Mouse (Mus musculus) intestine, postnatal 0 days (tissue): ENCODE results near the gene Strn. TPM values are rescaled to one million over a fixed set of nuclear protein-coding genes. Genes with fewer than 3 reads are reported as not detected.
A peak's percentile ranks its signal among the peaks of the same experiment; 100 is the strongest.

ENCODE experiments used
- ATAC-seq: fragments of 200-750 bp; cut with Nextera tagmentation; 2 replicates; pipeline ENCODE4 v1.8.0; 2017; ENCODE audit warnings: mild to moderate bottlenecking, moderate TSS enrichment, moderate library complexity
- H3K27ac ChIP-seq: fragments of 300-500 bp; sonication (generic); 2 replicates; pipeline ENCODE4 v1.5.1; 2014; ENCODE audit warnings: mild to moderate bottlenecking, low read depth, low read length, moderate library complexity
- H3K27me3 ChIP-seq: fragments of 300-500 bp; sonication (generic); replicated peaks from 2 replicates; pipeline ENCODE4 v1.6.1; 2014; ENCODE audit warnings: low read length, mixed read lengths; ENCODE audit not compliant: control insufficient read depth, insufficient read depth
- H3K36me3 ChIP-seq: fragments of 300-500 bp; sonication (generic); 2 replicates; pipeline ENCODE4 v1.6.1; 2014; ENCODE audit warnings: mild to moderate bottlenecking, moderate library complexity; ENCODE audit not compliant: control insufficient read depth, insufficient read depth
- H3K4me1 ChIP-seq: fragments of 300-500 bp; sonication (generic); replicated peaks from 2 replicates; pipeline ENCODE4 v1.6.1; 2014; ENCODE audit warnings: antibody characterized with exemption, low read length, mixed read lengths; ENCODE audit not compliant: control insufficient read depth, insufficient read depth
- H3K4me2 ChIP-seq: fragments of 300-500 bp; sonication (generic); replicated peaks from 2 replicates; pipeline ENCODE4 v1.6.1; 2014; ENCODE audit warnings: low read depth, mild to moderate bottlenecking, moderate library complexity
- H3K4me3 ChIP-seq: fragments of 300-500 bp; sonication (generic); 2 replicates; pipeline ENCODE4 v1.5.1; 2014; ENCODE audit warnings: low read depth, low read length
- H3K9ac ChIP-seq: fragments of 300-500 bp; sonication (generic); 2 replicates; pipeline ENCODE4 v1.6.1; 2014; ENCODE audit warnings: mild to moderate bottlenecking, low read depth, low read length
- H3K9me3 ChIP-seq: fragments of 300-500 bp; sonication (generic); 2 replicates; pipeline ENCODE4 v1.6.1; 2016; ENCODE audit warnings: mixed run types; ENCODE audit not compliant: control insufficient read depth
- CTCF ChIP-seq: sonication (generic); IDR thresholded peaks from 2 replicates; pipeline ENCODE4 v1.5.1; 2016; ENCODE audit warnings: low read depth, mild to moderate bottlenecking, control low read depth, antibody characterized with exemption, moderate library complexity
- WGBS: fragments of 180-500 bp; shearing (Covaris S2); extraction: QIAGEN DNeasy Blood & Tissue Kit; methylation state at CpG from one replicate; pipeline ENCODE4 v1.1.7; 2014; 5-methylcytosine and 5-hydroxymethylcytosine counted together
- polyA plus RNA-seq: library from polyadenylated mRNA; unstranded; fragments of >200 nt; fragmentation: Nextera tagmentation; extraction: Ambion mirVana; gene quantifications from 2 replicates; pipeline ENCODE4 v1.2.1, GENCODE M21; 2015

Gene Strn
- polyA plus RNA-seq, 1 experiment from 2014 or later = 3.8 TPM

DNA sequence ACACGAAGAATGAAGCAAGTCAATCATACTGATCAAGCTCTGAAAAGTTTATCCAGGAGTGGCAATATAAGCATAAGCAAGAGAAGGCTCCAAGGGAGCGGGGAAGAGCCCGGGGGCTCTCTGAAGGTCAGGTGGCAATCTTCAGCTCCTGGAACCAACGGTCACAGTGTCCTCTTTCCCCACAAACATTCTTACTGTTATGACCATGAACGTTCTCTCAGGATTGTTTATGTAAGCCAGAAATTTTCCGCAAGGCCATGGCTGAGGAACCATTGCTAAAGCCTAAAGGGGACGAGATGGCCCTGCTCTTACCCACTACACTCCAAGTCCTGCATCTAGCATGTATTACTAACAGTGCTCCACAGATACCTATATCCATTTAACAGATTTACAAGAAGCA is 15.3 kb downstream of the Strn start:
- no peak overlapping the region for H3K4me2 ChIP-seq
- no peak overlapping the region for H3K4me3 ChIP-seq
- H3K9ac ChIP-seq = no peak overlapping the region
- H3K27ac ChIP-seq = no peak overlapping the region
- no peaks in the 10 kb centered on the region for H3K27me3 ChIP-seq
- no peaks in the 10 kb centered on the region for H3K9me3 ChIP-seq
- no peak for ATAC-seq
- no peak for TF ChIP-seq CTCF
- no peaks in the 10 kb centered on the region for H3K4me1 ChIP-seq
- H3K36me3 ChIP-seq = peaks cover 16% of the 10 kb centered on the region
- 76% methylated on average over 7 of the region's 7 CpGs for WGBS

DNA sequence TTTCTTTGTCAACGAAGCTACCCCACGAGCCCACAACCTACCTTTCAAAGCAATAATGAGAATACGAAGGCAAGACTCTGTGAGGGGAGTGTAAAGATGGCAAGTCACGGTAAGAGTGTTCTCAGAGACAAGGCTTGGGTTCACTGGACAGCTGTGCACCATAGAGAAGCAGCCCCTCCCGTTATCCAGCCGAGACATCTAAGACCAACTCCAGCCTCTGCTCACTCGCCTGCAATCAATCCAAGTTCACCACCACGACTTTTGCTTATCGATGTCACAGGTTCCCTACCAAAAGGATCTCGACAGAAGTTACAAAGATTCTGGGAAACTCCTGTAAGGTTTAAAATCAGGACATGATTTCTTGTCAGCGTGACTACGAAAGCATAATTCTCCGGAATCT is 17.9 kb downstream of the Strn start:
- Histone ChIP-seq H3K9ac (no peak overlapping the region), H3K36me3 (peaks cover 16% of the 10 kb centered on the region), H3K4me3 (no peak overlapping the region), H3K27me3 (no peaks in the 10 kb centered on the region), H3K4me2 (no peak overlapping the region), H3K27ac (no peak overlapping the region), H3K4me1 (no peaks in the 10 kb centered on the region), H3K9me3 (no peaks in the 10 kb centered on the region)
- no peak for TF ChIP-seq CTCF
- WGBS = 92% methylated on average over 13 of the region's 13 CpGs
- ATAC-seq = no peak

DNA sequence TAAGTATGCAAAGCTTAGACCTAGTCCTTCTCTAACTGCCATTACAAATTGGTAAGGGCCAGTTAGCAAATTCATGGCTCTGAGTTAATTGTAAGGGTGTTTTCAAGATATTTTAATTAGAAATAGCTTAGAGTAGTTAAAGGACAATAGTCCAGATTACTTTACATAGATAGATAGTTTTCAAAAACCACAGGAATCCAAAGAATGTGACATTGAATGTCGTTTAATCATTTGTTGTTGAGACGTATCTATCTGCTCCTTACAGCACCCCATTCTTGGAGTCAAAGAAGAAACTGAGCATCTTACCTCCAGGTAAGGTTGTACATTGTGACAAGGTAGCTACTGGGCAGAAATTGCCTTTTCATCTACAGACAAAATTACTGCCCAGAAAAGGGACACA is 26.7 kb downstream of the Strn start:
- 69% methylated on average over 2 of the region's 2 CpGs for WGBS
- H3K4me2 ChIP-seq = no peak overlapping the region
- H3K27me3 ChIP-seq = no peaks in the 10 kb centered on the region
- H3K27ac ChIP-seq = no peak overlapping the region
- no peak for TF ChIP-seq CTCF
- H3K4me1 ChIP-seq = no peaks in the 10 kb centered on the region
- H3K9me3 ChIP-seq = 0 out of 2 replicates have a peak, but pooled peaks cover 5% of the 10 kb centered on the region
- 0 out of 2 replicates have a peak, but pooled peaks cover 6% of the 10 kb centered on the region for H3K36me3 ChIP-seq
- no peak overlapping the region for H3K9ac ChIP-seq
- no peak for ATAC-seq
- H3K4me3 ChIP-seq = no peak overlapping the region

DNA sequence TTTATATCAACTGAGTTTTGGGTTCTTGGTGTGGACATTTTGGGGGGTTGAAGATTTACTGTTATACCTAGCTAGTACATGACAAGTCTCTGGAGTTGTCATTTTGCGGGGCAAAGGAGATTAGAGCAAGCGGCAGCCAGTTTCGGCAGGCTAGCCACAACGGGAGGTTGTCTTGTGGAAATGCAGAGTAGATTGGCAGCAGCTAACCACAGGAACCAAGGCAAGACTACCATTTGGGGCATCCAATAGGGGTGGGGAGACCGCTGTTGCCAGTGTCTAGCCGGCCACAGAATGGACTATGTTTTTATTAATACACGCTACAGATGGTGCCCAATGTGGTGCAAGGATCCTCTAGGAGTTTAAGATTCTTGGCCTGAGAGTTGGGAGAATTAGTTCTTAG is 28.6 kb downstream of the Strn start:
- Histone ChIP-seq H3K4me2 (no peak overlapping the region), H3K27ac (no peak overlapping the region), H3K36me3 (peaks cover 13% of the 10 kb centered on the region; the same call in 1 of the 2 replicates), H3K4me3 (no peak overlapping the region), H3K27me3 (no peaks in the 10 kb centered on the region), H3K9me3 (0 out of 2 replicates have a peak, but pooled peaks cover 5% of the 10 kb centered on the region), H3K9ac (no peak overlapping the region), H3K4me1 (no peaks in the 10 kb centered on the region)
- ATAC-seq = no peak
- 84% methylated on average over 7 of the region's 7 CpGs for WGBS
- TF ChIP-seq CTCF = no peak

DNA sequence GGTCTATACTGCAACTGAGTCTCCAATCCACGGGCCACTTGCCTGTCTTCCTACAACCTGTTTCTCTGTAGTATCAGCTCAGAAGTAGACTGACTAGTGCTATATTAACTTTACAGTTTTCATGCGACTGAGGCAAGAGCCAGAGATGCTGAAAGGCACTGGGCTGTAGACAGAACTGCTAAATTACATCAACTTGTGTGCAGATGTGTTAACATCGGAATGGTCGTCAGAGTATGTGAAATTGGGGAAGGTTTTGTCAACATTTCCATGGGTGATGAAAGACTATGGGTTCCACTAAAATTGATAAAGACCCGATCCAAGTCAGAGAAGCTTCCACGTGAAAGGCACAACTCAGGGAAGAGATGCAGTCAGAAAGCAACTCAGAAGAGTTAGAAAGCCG is 34.0 kb downstream of the Strn start:
- no peak for TF ChIP-seq CTCF
- H3K4me1 ChIP-seq = no peaks in the 10 kb centered on the region
- 0 out of 2 replicates have a peak, but pooled peaks cover 5% of the 10 kb centered on the region for H3K9me3 ChIP-seq
- WGBS = 87% methylated on average over 7 of the region's 7 CpGs
- H3K9ac ChIP-seq = no peak overlapping the region
- no peak for ATAC-seq
- H3K4me3 ChIP-seq = no peak overlapping the region
- H3K27ac ChIP-seq = no peak overlapping the region
- no peak overlapping the region for H3K4me2 ChIP-seq
- H3K27me3 ChIP-seq = no peaks in the 10 kb centered on the region
- peaks cover 13% of the 10 kb centered on the region; the same call in 1 of the 2 replicates for H3K36me3 ChIP-seq

DNA sequence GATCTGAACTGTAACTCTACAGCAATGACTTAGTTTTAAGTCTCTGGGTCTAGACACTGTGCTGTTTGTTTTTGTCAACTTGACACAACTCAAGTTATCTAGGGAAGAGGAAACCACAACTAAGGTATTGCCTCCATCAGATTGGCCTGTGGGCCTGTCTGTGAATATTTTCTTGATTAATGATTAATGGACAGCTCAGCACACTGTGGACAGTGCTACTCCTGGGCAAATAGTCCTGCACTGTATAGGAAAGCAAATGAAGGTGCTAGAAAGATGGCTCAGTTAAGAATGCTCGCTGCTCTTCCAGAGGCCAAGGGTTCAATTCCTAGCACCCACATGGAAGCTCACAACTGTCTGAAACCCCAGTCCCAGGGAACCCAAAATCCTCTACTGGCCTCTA is 38.0 kb downstream of the Strn start:
- 0 out of 2 replicates have a peak, but pooled peaks have one; percentile 56 for ATAC-seq
- H3K4me1 ChIP-seq = no peaks in the 10 kb centered on the region
- WGBS = 30% methylated on average over 1 of the region's 1 CpGs
- no peak overlapping the region for H3K4me2 ChIP-seq
- no peaks in the 10 kb centered on the region for H3K27me3 ChIP-seq
- H3K9me3 ChIP-seq = no peaks in the 10 kb centered on the region
- no peak overlapping the region for H3K27ac ChIP-seq
- H3K4me3 ChIP-seq = no peak overlapping the region
- no peak for TF ChIP-seq CTCF
- peaks cover 1% of the 10 kb centered on the region; the same call in 1 of the 2 replicates for H3K36me3 ChIP-seq
- H3K9ac ChIP-seq = no peak overlapping the region

DNA sequence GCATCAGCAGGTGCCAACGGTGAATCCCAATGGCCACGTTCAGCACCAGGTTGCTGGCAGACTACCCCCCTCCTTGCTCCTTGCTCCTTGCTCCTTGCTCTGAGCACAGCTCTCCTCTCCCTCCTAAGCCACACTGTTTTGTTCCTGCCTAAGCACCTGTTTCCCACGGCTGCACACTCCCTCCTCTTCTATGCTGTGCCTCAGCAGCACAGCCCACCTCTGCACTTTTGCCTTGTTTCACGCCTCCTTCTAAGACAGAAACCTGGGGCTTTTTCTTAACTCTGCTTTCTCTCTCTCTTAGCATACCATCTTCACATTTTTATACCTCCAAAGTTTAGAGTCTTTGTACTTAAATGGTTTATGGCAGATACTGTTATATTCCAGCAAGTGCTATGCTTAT is 39.5 kb downstream of the Strn start:
- no peaks in the 10 kb centered on the region for H3K9me3 ChIP-seq
- ATAC-seq = no peak
- no peak overlapping the region for H3K4me3 ChIP-seq
- WGBS = 89% methylated on average over 4 of the region's 4 CpGs
- H3K36me3 ChIP-seq = no peaks in the 10 kb centered on the region
- no peak overlapping the region for H3K27ac ChIP-seq
- TF ChIP-seq CTCF = no peak
- H3K9ac ChIP-seq = no peak overlapping the region
- H3K27me3 ChIP-seq = no peaks in the 10 kb centered on the region
- H3K4me2 ChIP-seq = no peak overlapping the region
- no peaks in the 10 kb centered on the region for H3K4me1 ChIP-seq
